Mouse (Mus musculus) olfactory bulb, adult 2 months (tissue): ENCODE results near the gene Icam1. TPM values are rescaled to one million over a fixed set of nuclear protein-coding genes. Genes with fewer than 3 reads are reported as not detected.

Experiments
- H3K27ac ChIP-seq: fragments of 200-500 bp; 2 replicates; pipeline ENCODE4 v1.5.1; 2012; ENCODE audit warnings: low read depth, low read length; ENCODE audit not compliant: insufficient read depth
- H3K4me1 ChIP-seq: fragments of 200-500 bp; 2 replicates; pipeline ENCODE4 v1.6.1; 2012; ENCODE audit warnings: low read length; ENCODE audit not compliant: control insufficient read depth, insufficient read depth
- H3K4me3 ChIP-seq: fragments of 200-500 bp; 2 replicates; pipeline ENCODE4 v1.5.1; 2012; ENCODE audit warnings: mild to moderate bottlenecking, low read depth, low read length, moderate library complexity; ENCODE audit not compliant: insufficient read depth
- CTCF ChIP-seq: fragments of 200-500 bp; IDR thresholded peaks from 2 replicates; pipeline ENCODE4 v1.5.1; 2012; ENCODE audit warnings: low read depth, mild to moderate bottlenecking, low read length, moderate library complexity; ENCODE audit not compliant: insufficient read depth
- POLR2A ChIP-seq: fragments of 200-500 bp; IDR thresholded peaks from 2 replicates; pipeline ENCODE4 v1.6.1; 2012; ENCODE audit warnings: mild to moderate bottlenecking, low read depth, low read length, moderate library complexity; ENCODE audit not compliant: insufficient read depth
- WGBS: fragments of 180-500 bp; shearing (Covaris S2); methylation state at CpG from one replicate; pipeline ENCODE4 v1.1.7; 2018; 5-methylcytosine and 5-hydroxymethylcytosine counted together
- polyA plus RNA-seq: library from polyadenylated mRNA; stranded (reverse); fragments of >200 nt; gene quantifications from 2 replicates; pipeline ENCODE4 v1.2.4, GENCODE M21; 2012; ENCODE audit warnings: low replicate concordance; ENCODE audit not compliant: missing spikeins, insufficient read depth, insufficient read length

Gene Icam1
- not detected in 2 replicates for polyA plus RNA-seq

- H3K27ac ChIP-seq = no peak within 1 kb of the TSS
- WGBS = 3% methylated on average over 30 of the region's 30 CpGs
- peaks cover 14% of the 10 kb centered on the region for H3K4me1 ChIP-seq
- peak within 1 kb of the TSS; percentile 20 for H3K4me3 ChIP-seq
- TF ChIP-seq POLR2A = no peak
- no peak for TF ChIP-seq CTCF
Observed at GRCm38 (mm10) chr9:21015571-21016130, at the start of gene Icam1. Gene Icam1 (plus strand): TSS chr9:21015985.

- Histone ChIP-seq H3K4me3 (no peak overlapping the region), H3K4me1 (no peaks in the 10 kb centered on the region), H3K27ac (no peak overlapping the region)
- no peak for TF ChIP-seq CTCF
- no peak for TF ChIP-seq POLR2A
- WGBS = 78% methylated on average over 3 of the region's 3 CpGs
Observed at GRCm38 (mm10) chr9:20966008-20966407, 49.8 kb upstream of the Icam1 start.

- 85% methylated on average over 5 of the region's 5 CpGs for WGBS
- H3K4me3 ChIP-seq = no peak overlapping the region
- no peak overlapping the region for H3K27ac ChIP-seq
- H3K4me1 ChIP-seq = peaks cover 7% of the 10 kb centered on the region
- TF ChIP-seq CTCF (no peak), POLR2A (no peak)
Observed at GRCm38 (mm10) chr9:20966747-20967146, 49.0 kb upstream of the Icam1 start.

- H3K4me1 ChIP-seq = peaks cover 30% of the 10 kb centered on the region
- WGBS = 35% methylated on average over 7 of the region's 7 CpGs
- TF ChIP-seq POLR2A (no peak), CTCF (no peak)
- H3K4me3 ChIP-seq = no peak overlapping the region
- H3K27ac ChIP-seq = peak overlapping the region; percentile 63
Observed at GRCm38 (mm10) chr9:20971751-20972140, 44.0 kb upstream of the Icam1 start.

GRCm38 (mm10) chr9:20972141-20972992 is 43.4 kb upstream of the Icam1 start:
- peak overlapping the region; percentile 85 for H3K27ac ChIP-seq
- TF ChIP-seq CTCF = no peak
- no peak for TF ChIP-seq POLR2A
- H3K4me3 ChIP-seq = peak overlapping the region; percentile 22
- 24% methylated on average over 28 of the region's 28 CpGs for WGBS
- H3K4me1 ChIP-seq = peaks cover 31% of the 10 kb centered on the region

- Histone ChIP-seq H3K4me1 (peaks cover 31% of the 10 kb centered on the region), H3K27ac (peak overlapping the region; percentile 85), H3K4me3 (no peak overlapping the region)
- WGBS = 87% methylated on average over 4 of the region's 4 CpGs
- TF ChIP-seq CTCF = no peak
Observed at GRCm38 (mm10) chr9:20973001-20973681, 42.6 kb upstream of the Icam1 start.

- peaks cover 31% of the 10 kb centered on the region for H3K4me1 ChIP-seq
- TF ChIP-seq CTCF (no peak), POLR2A (no peak)
- H3K4me3 ChIP-seq = no peak overlapping the region
- H3K27ac ChIP-seq = no peak overlapping the region
- WGBS = 83% methylated on average over 6 of the region's 6 CpGs
Observed at GRCm38 (mm10) chr9:20973682-20974075, 42.1 kb upstream of the Icam1 start.

- no peak for TF ChIP-seq CTCF
- TF ChIP-seq POLR2A = 0 out of 2 replicates have a peak, but pooled peaks have one; percentile 23
- 2% methylated on average over 45 of the region's 45 CpGs for WGBS
- Histone ChIP-seq H3K4me3 (peak overlapping the region; percentile 64), H3K27ac (no peak overlapping the region; the same call in 1 of the 2 replicates), H3K4me1 (peaks cover 33% of the 10 kb centered on the region)
Observed at GRCm38 (mm10) chr9:20975431-20976215, 40.2 kb upstream of the Icam1 start.
